Mouse (Mus musculus) mouse trophoblast stem cell (cell line): Measurements from ENCODE around the gene Kantr.

Experiments used
- in situ Hi-C, 2 experiments: fragments of 300-500 bp; cut with MseI, MboI; formaldehyde crosslinking; loops; 2 replicates in 1 of 2; 3 replicates in 1 of 2; pipeline ENCODE4 v1.15.1; 2025

Gene Kantr

DNA sequence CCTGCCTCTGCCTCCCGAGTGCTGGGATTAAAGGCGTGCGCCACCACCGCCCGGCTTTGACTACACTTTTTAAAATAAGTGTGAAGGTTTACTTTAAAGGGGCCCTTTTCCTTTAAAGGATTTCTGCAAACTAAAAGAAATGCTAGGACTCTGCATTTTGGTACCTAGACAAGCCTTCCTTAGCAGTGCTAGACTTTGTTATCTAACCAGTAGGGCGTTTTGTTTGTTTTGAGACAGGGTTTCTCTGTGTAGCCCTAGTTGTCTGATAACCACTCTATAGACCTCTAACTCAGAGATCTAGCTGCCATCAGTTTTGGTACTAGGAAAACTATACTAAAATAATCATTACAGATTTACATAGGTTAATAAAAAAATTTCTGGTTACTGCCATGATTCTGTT lies 47.9 kb downstream of the Kantr start:
- in situ Hi-C loops, result no loop called here

DNA sequence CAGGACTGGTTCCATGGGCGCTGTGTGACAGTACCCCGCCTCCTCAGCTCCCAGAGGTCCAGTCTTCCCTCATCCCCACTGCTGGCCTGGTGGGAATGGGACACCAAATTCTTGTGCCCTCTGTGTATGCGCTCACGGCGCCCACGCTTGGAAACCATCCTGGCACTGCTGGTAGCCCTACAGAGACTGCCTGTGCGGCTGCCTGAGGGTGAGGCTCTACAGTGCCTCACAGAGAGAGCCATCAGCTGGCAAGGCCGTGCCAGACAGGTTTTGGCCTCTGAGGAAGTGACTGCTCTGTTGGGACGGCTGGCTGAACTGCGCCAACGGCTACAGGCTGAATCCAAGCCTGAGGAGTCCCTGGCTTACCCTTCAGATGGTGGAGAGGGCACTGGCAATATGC lies 56.1 kb downstream of the Kantr start:
- in situ Hi-C loops, result no loop called here
